Mouse (Mus musculus) cerebellum, adult 9-11 months (tissue): ENCODE measurements around the gene Pitx2.

Experiments used
- DNase-seq: peaks from one replicate; pipeline ENCODE4 v3.0.0; 2022

Pitx2 gene

DNA sequence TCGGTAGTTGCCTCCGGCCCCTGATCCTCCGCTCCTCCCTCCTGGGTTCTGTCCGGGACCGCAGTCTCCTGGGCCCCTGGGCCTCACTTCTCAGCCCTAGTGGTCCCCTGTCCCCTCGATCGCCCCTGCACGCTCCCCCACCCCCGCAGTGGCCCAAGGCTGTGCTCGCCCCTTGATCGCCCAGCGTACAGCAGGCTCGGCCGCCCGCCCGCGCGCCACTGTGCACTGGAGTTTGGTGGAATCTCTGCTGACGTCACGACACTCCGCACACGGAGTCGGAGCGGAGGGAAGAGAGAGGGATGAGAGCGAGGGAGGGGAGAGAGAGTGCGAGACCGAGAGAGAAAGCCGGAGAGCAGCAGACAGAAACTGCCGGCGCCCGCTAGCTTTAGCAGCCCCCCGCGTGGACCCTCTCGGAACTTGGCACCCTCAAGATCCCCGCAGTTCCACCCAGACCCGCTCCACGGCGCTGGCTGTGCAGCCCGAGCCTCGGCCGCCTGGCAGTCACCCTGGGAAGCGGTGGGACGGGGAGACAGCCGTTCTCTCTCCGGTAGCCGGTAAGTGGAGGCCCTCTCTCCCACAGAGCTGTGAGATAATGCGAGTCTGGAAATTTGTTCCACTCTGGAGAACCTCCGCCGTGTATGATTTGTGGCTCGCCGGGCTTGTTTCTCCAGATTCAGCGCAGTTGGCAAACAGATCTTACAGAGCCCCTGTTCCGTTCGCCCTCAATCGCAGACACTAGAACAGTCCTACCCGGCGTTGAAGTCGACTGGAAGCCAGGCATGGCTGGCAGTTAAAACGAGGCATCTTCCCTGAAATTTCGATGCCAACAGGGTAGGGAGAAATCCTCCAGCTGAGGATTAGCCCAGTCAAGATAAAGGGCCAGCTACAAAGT lies at the start of gene Pitx2:
TSS of gene Pitx2 (plus strand) at position 270 of the 892 bp plus-strand sequence.
- no peak for DNase-seq

DNA sequence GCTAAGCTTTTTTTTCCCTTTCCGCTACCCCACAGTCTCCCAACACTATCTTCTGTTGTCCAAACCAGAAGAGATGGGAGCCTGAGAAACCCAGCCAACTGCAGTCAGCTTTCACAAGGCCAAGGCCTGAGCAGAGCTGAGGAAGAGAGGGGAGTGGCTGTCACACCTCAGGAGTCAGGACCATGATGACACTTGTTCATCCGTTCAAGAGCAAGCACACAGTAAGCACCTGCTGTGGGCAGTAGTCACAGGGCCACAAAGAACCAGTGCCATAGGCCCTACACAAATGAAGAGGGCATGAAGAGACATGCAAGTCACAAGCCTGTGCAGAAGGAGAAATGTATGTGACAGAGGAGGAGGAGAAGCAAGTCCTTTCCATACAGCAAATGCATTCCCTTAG lies 49.7 kb upstream of the Pitx2 start:
- DNase-seq: no peak

DNA sequence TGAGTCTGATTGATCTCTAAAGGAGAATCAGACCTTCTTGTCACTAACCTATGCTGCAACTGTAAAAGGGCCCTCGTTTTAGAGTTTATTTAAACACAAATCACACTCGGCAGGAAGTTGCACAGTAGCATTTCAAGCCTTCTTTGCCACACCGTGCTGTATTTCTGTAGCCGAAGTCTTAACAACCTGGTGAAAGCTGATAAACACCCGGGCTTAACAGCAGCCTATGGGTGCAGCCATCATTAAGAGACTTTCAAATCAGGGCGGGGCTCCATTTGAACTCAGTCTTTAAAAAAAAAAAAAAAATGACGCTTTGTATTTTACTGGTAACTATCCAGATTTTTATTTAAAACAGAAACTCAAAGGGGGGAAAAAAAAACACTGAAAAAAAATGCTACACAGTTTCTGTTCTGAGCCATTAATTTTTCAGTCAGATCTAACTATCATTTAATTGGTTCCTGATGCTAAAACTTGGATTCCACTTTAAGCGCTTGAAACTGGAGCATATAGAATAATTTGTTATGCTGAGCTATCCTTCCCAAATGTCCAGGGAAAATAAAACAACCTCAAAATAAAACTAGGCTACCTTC lies 48.5 kb upstream of the Pitx2 start:
- DNase-seq: no peak

DNA sequence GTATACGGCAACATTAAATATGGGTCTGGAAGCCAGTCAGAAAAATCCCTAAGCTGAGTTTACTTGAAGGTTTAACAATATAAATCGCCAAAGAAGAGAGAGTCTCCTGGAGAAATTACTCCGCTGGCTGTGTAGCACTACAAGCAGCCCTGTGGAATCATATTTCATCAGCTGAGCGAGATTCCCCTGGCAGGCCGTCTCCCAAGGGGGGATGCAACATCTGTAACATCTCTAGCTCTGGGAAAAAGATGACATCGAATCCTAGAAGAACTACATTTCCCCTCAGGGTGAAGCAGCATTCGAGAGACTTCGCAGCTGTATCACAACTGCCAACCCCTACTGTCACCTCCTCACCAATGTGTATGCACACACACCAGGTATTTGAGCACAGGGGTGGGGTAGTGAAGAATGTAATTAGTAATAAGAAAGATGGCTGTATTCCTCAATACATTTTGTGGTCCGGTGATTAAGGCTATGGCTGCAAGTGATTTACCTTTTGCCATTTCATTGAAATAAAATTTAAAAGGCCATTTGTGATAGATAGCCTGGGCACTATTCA lies 40.8 kb upstream of the Pitx2 start:
- DNase-seq: no peak

DNA sequence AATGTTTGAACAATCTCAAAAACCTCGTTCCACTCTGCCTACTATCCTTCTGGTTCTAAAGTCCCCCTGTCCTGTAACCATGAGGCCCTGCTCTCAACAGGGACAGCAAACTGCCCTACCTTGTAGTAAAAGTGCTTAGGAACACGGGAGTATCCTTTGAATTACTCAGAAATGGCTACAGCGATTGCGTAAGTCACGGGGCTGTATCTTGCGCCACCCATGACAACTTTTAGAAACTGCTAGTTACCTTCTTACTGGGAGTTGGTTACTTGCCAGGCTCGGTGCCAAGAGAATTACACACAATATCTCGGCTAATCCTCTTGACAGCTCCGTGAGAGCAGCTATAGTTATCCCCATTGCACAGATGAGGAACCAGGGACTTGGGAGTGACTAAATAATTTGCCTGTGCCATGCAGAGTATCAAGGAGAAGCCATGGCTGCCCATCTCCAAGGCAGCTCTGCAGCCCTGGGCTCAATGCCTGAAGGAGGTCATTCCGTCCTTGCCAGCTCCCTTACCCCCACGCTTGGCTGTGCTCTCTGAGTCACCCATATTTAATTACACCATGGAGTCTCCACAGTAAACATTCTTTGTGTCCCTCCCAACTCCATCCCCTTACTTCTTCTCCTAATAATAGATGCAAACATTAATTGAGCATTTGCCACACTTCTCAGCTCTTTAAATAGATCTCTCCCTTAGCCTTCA lies 38.2 kb upstream of the Pitx2 start:
- no peak for DNase-seq

DNA sequence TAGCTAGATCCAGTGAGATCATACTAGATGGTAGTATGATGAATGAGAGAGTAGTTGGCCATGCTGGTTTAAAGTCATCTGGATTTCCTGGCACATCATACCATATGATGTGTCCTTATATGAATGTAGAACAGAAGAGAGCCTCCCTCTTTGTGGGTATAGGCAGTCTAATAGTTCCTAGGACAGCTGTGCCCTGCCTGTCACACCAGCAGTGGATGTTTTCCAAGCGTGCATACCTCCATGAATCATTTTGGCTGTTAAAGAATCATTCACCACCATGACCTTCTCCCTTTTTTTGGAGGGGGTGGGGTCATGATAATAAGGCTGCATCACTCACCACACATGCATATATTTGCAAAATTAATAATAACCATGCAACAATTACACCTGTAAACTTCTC lies 35.4 kb upstream of the Pitx2 start:
- no peak for DNase-seq

DNA sequence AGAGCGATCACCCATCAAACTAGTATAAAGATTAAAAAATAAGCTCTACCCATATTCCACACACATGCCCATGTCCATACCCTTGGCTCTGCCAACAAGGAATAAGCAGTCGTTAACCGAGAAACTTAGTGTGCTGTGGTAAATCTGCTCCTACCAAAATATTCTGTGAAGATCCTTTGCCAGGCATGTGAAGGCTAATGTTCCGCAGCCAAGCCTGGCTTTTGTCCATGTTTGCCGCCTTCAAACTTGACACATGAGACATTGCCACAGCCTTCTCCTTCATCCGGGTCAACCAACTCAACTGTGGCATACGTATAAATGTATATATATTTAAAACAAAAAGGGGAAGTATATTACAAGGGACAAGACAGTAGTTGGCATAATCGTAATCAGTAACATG lies 34.0 kb upstream of the Pitx2 start:
- DNase-seq: no peak

DNA sequence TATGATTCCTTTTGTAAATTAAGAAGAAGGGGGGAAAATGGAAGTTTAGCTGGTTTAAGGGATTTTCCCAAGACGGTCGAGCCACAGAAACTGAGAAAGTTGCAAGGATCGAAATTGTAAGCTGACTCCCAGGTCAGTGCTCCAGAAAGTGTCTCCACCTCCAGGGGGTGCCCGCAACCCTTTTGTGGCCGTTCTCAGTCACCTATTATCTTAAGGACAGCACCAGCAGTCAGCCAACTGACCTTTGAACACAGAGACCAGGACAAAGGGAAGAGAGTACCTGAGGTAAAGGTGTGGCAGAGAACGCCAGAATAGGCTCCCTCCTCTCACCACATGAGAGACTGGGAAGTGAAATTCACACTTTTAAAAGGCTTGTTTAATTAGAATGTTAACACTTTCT lies 33.0 kb upstream of the Pitx2 start:
- no peak for DNase-seq

DNA sequence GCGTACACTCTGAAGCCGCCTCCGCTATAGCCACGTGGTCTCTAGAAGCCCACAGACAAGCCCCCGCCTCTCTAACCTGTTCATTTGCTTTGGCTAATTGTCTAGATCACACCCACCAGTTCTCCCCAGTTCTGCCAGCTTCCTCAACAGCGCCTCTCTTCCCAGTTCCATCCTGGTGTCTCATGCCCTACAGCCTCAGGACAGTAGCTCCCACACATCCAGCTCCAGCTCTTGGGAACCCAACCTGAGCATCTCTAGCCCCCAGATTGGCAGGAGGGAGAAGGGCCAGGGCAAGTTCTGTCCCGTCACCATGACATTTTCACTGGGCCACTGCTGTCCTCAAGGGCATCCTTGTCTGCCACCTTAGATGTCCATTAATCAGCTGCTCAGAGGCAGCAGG lies 29.3 kb upstream of the Pitx2 start:
- DNase-seq: no peak

DNA sequence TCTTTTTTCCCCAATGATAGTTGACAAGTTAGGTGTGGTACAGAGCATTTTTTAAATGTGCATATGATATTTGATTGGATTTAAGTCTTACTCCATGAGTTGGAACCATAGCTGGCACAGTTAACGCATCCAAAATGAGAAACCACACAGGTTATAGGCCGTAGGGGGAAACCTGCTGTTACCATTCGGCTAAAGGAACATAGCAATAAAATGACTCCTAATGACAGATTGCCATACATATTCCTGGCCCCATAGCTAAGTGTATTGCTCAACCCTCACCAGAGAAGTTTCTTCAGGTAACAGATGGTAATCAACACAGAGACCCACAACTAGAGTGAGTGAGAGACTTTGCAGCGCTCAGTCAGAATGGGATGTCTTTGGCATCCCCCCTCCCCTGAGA lies 27.9 kb upstream of the Pitx2 start:
- DNase-seq: no peak

DNA sequence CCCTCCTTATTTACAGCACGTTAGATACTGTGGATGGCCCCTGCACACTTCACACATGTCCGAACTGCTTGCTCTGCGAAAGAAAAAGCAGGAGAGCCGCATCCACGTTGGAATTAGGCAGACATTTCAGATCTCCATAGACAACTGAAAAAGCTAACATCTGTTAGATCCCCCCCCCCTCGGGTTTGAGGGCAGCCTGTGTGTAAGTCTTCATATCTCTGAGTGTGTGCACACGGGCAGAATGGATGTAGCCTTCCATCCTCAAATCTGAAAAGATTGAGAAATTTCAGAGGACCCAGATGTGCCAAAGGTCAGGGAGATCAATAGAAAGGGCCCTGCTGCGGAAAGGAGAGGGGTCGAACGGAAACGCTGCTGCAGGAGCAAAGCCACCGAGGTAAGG lies 5.2 kb upstream of the Pitx2 start:
- DNase-seq: no peak

DNA sequence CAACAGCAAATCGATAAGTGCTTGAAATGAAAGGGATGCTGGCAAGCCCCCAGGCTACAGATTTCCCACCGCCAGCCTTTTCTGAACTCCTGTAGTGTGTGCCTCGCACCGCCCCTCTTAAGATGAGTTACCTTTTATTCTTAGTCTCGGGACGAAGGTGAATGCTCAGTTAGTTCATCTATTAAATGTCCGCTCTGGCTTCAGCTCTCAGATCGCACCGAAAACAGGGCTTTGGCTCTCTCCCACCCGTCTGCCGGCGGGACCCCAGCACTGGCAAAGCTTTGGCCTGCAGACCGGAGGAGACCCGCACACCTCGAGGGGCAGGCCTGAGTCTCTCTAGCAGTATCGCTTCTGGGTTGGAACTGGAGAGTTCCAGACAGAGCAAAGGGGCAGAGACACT lies 4.6 kb upstream of the Pitx2 start:
- DNase-seq: no peak

DNA sequence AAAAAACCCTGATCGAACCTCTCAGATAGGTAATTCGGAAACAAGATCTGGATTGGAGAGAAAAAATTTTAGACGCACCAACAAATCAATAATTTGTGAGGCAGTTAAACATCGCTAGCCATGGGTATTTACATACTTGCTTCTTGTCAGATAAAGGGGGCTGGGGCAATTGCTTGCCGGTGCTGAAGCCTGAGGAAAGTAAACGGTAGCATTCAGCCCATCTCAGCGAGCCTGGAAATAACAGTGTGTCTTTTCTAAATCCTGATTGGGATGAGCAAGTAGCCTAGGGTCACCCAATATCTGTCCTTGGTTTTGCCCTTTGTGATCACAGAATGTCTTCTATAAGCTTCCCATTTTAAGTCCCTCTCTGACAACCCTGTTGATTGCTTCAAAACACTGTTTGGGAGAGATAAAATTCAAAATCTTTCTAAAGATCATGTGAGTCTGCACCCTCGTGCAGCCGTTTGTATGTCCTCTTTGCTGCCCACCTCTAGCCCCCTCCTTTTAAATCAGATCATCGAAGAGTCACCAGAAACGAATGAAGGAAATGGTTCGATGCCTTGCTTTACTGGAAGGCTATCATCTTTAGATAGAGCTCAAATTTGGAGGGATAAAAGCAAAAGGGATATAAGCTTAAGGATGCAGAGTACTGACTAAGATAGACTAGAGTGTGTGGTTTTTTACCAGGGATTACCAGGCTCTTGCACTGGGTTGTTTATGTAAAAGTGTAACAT lies 3.7 kb upstream of the Pitx2 start:
- no peak for DNase-seq

DNA sequence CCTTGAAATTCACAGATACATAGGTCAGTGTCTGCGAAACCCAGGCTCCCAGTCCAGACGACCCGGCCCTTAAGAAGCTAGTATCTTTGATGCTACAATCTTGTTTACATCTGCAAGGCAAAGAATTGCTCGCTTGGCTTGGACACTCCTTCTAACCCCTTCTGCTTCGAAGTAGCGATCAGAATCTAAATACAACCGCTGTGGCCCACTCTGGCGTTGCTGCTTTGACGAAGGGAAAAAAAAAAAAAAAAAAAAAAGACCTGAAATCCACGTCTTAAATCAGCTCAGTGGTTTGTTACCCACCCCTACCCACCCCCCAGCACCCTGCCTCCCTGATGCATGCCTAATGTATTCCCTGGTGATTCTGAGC lies 3.1 kb upstream of the Pitx2 start:
- no peak for DNase-seq

DNA sequence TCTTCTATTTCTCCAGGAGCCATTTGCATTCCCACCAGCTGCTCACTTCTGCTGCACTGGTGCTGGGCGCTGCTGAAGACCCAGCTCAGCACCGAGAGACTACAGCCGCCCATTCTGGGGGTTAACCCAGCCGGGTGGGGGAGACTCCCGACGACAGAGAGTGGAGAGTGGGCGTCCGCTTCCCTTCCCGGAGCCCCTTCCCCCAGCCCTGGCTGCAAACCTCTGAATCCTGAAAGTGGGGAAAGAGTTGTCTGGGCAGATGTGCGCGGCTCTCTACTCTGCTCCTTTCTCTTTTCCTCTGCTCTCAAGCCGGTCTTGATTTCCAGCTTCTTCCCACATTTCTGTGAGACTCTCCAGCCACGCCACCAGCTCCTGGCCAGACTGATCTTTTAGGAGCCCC lies 2.6 kb upstream of the Pitx2 start:
- no peak for DNase-seq

DNA sequence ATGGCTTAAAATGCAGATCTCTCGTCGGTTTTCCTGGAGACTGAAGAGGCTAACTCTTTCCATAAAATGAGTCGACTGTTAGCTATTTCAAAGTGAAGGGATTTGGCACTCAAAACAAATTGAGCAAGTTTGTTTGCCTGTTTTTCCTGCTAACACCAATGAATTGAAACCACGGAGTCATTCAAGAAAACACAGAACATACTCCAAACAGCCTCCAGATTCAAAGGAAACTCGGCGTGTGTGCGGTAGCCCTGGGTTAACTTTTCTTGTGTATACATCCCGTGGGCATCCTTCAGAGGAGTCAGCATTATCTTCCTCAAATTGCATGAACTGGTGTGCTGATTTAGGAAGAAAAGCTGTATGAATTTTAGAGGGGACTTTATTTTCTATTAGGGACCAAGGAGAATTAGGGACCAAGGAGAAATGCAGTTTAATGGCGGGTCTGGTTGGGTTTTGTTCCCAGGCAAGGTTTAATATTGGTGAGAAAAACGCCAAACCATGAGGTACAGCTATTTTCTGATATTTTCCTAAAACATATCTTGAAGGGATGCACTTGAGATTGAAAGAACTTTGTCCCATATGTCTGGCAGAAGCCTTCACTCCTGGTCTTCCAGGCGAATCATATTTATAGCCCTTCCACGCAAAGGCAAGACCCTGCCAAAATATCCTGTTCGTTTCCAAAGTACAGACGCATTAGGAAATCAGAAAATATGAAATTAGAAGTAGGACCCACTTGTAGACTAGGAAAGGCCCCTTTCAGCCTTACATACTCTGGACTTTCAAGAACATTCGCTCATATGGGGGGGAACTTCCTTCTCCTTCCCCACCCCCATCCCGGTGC lies 1.7 kb upstream of the Pitx2 start:
- DNase-seq: no peak

DNA sequence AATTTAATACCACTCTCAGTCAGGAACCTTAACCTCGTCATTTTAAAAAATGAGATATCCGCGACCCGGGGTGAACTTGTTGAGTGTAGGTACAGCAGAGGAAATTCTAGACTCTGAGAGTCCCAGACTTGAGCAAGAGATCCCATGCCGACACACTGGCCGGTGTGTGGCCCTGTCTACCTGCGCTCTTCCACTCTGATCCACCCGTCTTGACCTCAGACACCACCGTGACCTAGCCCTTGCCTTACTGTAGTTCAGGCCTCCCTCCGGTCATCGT lies 1.1 kb upstream of the Pitx2 start:
- DNase-seq: no peak

DNA sequence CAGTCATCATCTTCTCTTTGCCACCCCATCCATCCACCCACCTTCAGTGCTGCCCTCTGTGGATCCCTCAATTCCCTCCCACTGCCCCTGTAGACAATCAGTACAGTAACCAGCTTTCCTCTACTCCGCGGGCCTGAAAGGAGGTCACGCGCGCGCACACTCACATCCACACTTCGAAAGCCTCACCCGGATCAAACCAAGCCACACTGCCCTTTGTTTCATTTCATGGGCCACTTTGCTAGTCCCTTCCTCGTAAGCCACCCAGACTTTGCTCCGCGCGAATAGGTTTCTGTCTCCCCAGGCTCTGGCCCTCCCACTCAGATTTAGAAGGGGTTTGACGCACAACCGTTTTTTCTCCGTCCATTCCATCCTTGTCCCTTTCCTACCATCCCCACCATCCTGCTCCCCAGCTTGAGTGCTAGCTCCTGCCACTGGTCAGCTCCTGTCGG lies 494 bp upstream of the Pitx2 start:
- DNase-seq: no peak

DNA sequence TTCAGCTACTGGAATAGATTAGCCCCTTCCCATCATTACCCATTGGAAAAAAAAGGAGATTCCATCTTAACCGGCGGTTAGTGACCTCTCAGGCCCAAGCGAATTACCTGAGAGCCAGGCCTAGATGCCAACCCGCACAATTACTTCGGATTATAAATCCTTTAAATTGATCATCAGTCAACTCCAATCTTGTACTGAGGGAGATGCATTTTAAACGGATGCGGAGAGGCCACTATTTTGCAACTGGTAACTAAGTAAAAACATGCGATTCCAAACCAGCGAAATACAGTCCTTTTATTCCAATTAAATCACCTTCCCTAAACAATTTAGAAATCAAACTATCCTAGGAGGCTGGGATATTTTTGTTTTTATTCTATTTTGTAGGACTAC lies 818 bp downstream of the Pitx2 start:
- DNase-seq: no peak

DNA sequence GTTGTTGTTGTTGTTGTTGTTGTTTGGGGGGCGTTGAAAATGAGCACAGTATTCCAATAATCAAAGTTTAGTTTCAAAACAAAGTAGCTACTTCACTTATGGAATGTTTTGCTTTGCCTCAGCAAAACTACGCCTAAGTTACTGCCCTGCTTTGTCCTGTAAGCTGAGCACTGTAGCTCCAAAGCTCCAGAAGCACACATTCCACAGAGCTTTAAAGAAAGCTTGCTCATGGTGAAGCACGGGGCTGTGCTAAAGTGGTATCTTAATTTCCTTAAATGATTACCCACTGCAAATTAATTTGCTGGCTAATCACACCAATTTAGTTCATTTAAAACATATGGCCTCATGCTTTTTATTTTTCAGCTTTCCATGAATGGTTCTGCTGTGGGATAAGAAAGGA lies 1.5 kb downstream of the Pitx2 start:
- no peak for DNase-seq

DNA sequence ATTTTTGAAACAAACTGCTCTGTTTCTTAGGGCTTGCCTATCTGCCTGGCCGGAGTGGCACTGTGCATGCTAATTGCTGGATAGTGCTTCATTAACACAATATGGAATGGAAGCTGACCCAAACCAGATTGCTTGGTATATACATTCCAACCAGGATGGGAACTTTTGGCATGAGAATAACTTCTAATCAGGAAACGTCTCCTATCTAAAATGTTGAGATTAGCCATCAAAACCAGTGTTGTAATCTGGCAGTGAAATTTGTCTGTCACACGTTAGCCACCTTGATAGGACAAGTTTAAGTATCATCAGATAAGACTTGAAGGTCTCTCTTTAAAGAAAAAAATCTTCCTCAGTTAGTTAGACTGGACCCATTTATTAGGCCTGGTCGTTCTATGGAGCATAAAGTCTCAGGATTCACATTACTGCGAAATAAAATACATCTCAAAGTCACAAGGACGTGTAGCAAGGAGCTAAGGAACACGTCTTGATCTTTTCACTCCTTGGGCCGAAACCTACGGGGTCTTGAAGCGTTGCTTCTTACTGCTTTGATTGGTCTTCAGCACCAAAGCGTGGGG lies 2.1 kb downstream of the Pitx2 start:
- DNase-seq: no peak
